Mouse (Mus musculus) forebrain, embryonic 15.5 days (tissue): ENCODE results near the gene Sdc3. TPM values are rescaled to one million over a fixed set of nuclear protein-coding genes. Genes with fewer than 3 reads are reported as not detected.

Experiments
- ATAC-seq: fragments of 200-750 bp; cut with Nextera tagmentation; replicated peaks from 2 replicates; pipeline ENCODE4 v1.8.0; 2017; ENCODE audit warnings: mild to moderate bottlenecking, moderate TSS enrichment, moderate library complexity
- H3K27ac ChIP-seq: fragments of 300-500 bp; sonication (generic); replicated peaks from 2 replicates; pipeline ENCODE4 v1.5.1; 2015; ENCODE audit warnings: mild to moderate bottlenecking, inconsistent platforms
- H3K27me3 ChIP-seq: fragments of 300-500 bp; sonication (generic); 2 replicates; pipeline ENCODE4 v1.6.1; 2015; ENCODE audit warnings: inconsistent platforms
- H3K36me3 ChIP-seq: fragments of 300-500 bp; sonication (generic); 2 replicates; pipeline ENCODE4 v1.6.1; 2015; ENCODE audit warnings: mild to moderate bottlenecking, inconsistent platforms
- H3K4me1 ChIP-seq: fragments of 300-500 bp; sonication (generic); 2 replicates; pipeline ENCODE4 v1.6.1; 2015; ENCODE audit warnings: inconsistent platforms
- H3K4me2 ChIP-seq: fragments of 300-500 bp; sonication (generic); replicated peaks from 2 replicates; pipeline ENCODE4 v1.6.1; 2015; ENCODE audit warnings: mild to moderate bottlenecking, inconsistent platforms
- H3K4me3 ChIP-seq: fragments of 300-500 bp; sonication (generic); 2 replicates; pipeline ENCODE4 v1.5.1; 2015; ENCODE audit warnings: mild to moderate bottlenecking, inconsistent platforms
- H3K9ac ChIP-seq: fragments of 300-500 bp; sonication (generic); replicated peaks from 2 replicates; pipeline ENCODE4 v1.6.1; 2015; ENCODE audit warnings: mild to moderate bottlenecking, inconsistent platforms
- H3K9me3 ChIP-seq: fragments of 300-500 bp; sonication (generic); 2 replicates; pipeline ENCODE4 v1.6.1; 2016; ENCODE audit warnings: inconsistent platforms
- WGBS: fragments of 180-500 bp; shearing (Covaris S2); methylation state at CpG from one replicate; pipeline ENCODE4 v1.1.7; 2015; ENCODE audit warnings: mixed read lengths; 5-methylcytosine and 5-hydroxymethylcytosine counted together
- polyA plus RNA-seq: library from polyadenylated mRNA; unstranded; fragments of >200 nt; fragmentation: Nextera tagmentation; extraction: Ambion mirVana; gene quantifications from 2 replicates; pipeline ENCODE4 v1.2.1, GENCODE M21; 2015

Sdc3 gene
- polyA plus RNA-seq, 1 experiment from 2014 or later = 84.9 TPM

- Histone ChIP-seq H3K4me2 (no peak overlapping the region), H3K4me1 (peaks cover 37% of the 10 kb centered on the region), H3K9ac (no peak overlapping the region), H3K27me3 (peaks cover 35% of the 10 kb centered on the region), H3K4me3 (no peak overlapping the region), H3K27ac (peak overlapping the region; percentile 80), H3K36me3 (no peaks in the 10 kb centered on the region), H3K9me3 (no peaks in the 10 kb centered on the region)
- peak; percentile 49 for ATAC-seq
- 4% methylated on average over 8 of the region's 8 CpGs for WGBS
Observed at GRCm38 (mm10) chr4:130865901-130866371, 73.6 kb downstream of the Sdc3 start.

GRCm38 (mm10) chr4:130867940-130868339 is 75.6 kb downstream of the Sdc3 start:
- Histone ChIP-seq H3K36me3 (no peaks in the 10 kb centered on the region), H3K27ac (no peak overlapping the region), H3K4me3 (no peak overlapping the region), H3K9ac (no peak overlapping the region), H3K9me3 (no peaks in the 10 kb centered on the region), H3K27me3 (peaks cover 44% of the 10 kb centered on the region), H3K4me2 (no peak overlapping the region), H3K4me1 (peaks cover 30% of the 10 kb centered on the region)
- 75% methylated on average over 6 of the region's 6 CpGs for WGBS
- no peak for ATAC-seq

- Histone ChIP-seq H3K4me3 (no peak overlapping the region), H3K4me1 (peaks cover 30% of the 10 kb centered on the region), H3K36me3 (no peaks in the 10 kb centered on the region), H3K9ac (no peak overlapping the region), H3K9me3 (no peaks in the 10 kb centered on the region), H3K4me2 (no peak overlapping the region), H3K27ac (no peak overlapping the region), H3K27me3 (peaks cover 39% of the 10 kb centered on the region)
- WGBS = 51% methylated on average over 5 of the region's 5 CpGs
- no peak for ATAC-seq
Observed at GRCm38 (mm10) chr4:130868803-130869202, 76.5 kb downstream of the Sdc3 start.

- Histone ChIP-seq H3K4me1 (peaks cover 16% of the 10 kb centered on the region), H3K27ac (no peak overlapping the region), H3K9me3 (no peaks in the 10 kb centered on the region), H3K36me3 (no peaks in the 10 kb centered on the region), H3K4me2 (no peak overlapping the region), H3K9ac (no peak overlapping the region), H3K4me3 (no peak overlapping the region), H3K27me3 (peaks cover 33% of the 10 kb centered on the region)
- 13% methylated on average over 11 of the region's 11 CpGs for WGBS
- no peak for ATAC-seq
Observed at GRCm38 (mm10) chr4:130872414-130872813, 80.1 kb downstream of the Sdc3 start.

- 91% methylated on average over 5 of the region's 5 CpGs for WGBS
- peaks cover 25% of the 10 kb centered on the region for H3K27me3 ChIP-seq
Observed at GRCm38 (mm10) chr4:130873440-130873839, 81.1 kb downstream of the Sdc3 start.

GRCm38 (mm10) chr4:130874601-130875000 is 82.3 kb downstream of the Sdc3 start:
- WGBS = 6% methylated on average over 10 of the region's 10 CpGs
- Histone ChIP-seq H3K9me3 (no peaks in the 10 kb centered on the region), H3K4me3 (no peak overlapping the region), H3K9ac (no peak overlapping the region), H3K4me2 (no peak overlapping the region; the same call in 1 of the 2 replicates), H3K27ac (no peak overlapping the region), H3K36me3 (no peaks in the 10 kb centered on the region), H3K4me1 (peaks cover 20% of the 10 kb centered on the region), H3K27me3 (peaks cover 21% of the 10 kb centered on the region)
- peak; percentile 71; the same call in 1 of the 2 replicates for ATAC-seq

More at GRCm38 (mm10) chr4:130873440-130873839, 81.1 kb downstream of the Sdc3 start:
- no peak overlapping the region for H3K4me2 ChIP-seq
- no peaks in the 10 kb centered on the region for H3K9me3 ChIP-seq
- H3K4me3 ChIP-seq = no peak overlapping the region
- no peak for ATAC-seq
- no peak overlapping the region for H3K27ac ChIP-seq
- H3K9ac ChIP-seq = no peak overlapping the region
- H3K36me3 ChIP-seq = no peaks in the 10 kb centered on the region
- H3K4me1 ChIP-seq = peaks cover 20% of the 10 kb centered on the region

Other genes starting within 250 kb of the Sdc3 start
- 9.3 TPM in 2 replicates for gene Nkain1, start 218.4 kb upstream of the Sdc3 start, polyA plus RNA-seq
- 129 TPM in 2 replicates for gene Pum1, start 129.2 kb upstream of the Sdc3 start, polyA plus RNA-seq
- 21.6 and 26.4 TPM in 2 replicates for gene Laptm5, start 120.6 kb downstream of the Sdc3 start, polyA plus RNA-seq
- not detected in 2 replicates for gene Matn1, start 151.8 kb downstream of the Sdc3 start, polyA plus RNA-seq